Mouse (Mus musculus) adrenal gland (tissue): ENCODE data around the gene Zfp300.

ENCODE experiments used
- intact Hi-C: fragments of 180-260 bp; cut with DNase I; formaldehyde crosslinking; loops from one replicate; pipeline ENCODE4 v1.15.1; 2025
- long read RNA-seq, 2 experiments: library from polyadenylated mRNA; unstranded; transcript quantifications; one replicate each; pipeline ENCODE4 v2.0.0; 2020; ENCODE audit warnings: borderline replicate concordance in 1 of 2; ENCODE audit not compliant: insufficient replicate concordance in 1 of 2

The Zfp300 gene
- long read RNA-seq, experiment 1, partial matches to known transcripts = 0 of 1 reads
- long read RNA-seq, experiment 1, other reads (novel, unspliced or antisense) = 1 of 1 reads
- long read RNA-seq, experiment 2, partial matches to known transcripts = 2 of 3 reads
- long read RNA-seq, experiment 2, other reads (novel, unspliced or antisense) = 1 of 3 reads

DNA sequence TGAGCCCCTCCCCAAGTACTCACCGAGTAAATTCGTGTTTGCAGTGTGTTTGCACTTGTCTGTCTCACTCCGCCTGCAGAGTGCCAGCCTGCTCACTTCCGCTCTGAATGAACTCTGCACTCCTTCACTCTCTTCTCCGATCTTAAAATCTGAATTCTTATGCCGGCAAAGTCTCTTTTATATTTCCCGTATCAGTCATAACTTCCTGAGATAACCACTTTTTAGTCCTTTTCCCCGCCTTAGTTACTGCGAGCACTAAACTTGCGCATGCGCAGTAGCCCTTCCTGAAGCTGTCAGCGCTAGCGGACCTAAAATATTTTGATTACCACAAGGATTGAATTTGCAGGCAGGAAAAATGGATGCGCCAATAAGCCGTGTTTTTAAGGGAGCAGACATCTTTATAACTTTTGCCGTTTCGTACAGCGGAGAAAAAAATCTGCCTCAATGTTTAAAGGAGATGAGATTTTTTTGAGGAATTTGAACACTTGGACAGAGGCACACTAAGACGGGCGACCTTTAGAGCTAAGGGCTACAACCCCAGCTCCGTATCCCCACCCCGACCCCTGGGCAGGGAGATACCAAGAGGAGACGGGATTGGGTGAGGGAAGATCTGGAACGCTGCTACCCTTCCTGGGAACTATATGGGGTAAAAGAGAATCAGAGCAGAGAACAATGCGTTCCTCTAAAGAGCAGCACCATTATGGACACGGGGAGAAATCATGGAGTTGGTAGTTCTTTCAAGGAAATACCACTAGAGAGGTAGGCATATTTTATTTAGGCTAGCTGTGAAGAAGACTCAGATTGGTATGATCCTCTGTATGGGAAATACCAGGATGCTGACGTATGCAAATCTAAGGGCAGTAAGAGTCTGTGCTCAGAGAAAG is at the start of gene Zfp300:
Zfp300 (minus strand) TSS at position 545 of the 884 bp plus-strand sequence.
- intact Hi-C loops = no loop called here

DNA sequence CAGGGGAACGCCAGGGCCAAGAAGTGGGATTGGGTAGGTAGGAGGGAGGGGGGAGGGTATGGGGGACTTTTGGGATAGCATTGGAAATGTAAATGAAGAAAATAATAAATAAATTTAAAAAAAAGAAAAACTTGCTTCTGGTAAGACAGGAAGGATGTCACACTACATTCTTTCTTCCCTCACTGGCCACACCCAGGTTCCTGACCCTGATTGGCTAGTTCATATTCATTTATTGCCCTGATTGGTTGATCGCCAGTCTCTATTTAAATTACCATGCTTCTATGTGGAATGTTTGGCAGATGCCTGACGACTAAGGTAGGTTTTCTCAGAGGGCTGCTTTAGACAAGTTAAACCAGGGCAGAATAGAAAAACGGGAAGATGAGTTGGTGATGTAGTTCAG is 26.2 kb upstream of the Zfp300 start, which contains the start of gene Ssxa1:
Ssxa1 (plus strand) TSS at position 301 of the 400 bp plus-strand sequence.
- intact Hi-C loops = no loop called here

DNA sequence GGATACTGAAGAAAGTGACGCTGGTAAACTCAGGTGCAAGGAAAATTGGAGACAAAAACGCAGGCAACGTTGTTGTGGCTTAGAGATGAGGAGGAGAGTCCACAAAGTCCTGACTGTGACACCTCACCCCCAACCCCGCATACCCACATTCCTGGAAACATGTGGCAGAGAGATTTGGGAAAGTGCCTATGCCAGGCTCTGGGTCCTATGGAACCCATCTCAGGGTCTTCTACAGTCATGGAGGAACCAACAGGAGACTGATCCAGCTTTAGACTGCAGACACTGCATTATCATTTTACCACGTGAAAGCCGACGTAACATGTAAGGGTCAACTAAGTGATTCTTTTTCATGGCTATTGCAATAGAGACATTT is 526 bp upstream of the Zfp300 start:
- intact Hi-C loops = no loop called here

DNA sequence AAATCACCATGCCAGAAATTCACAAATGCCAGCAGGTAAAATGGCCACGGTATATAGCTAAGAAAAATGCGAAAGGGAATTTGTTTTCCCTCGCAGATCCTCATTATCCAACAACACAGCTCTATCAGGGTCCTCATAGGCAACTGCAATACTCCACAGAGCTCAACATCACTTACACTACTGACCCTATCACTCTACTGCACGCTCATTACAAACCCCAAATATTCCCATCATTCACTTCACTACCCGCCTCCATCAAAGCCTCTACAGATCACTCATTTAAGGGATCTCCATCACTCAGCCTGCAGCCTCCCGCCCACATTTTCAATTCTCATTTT is 713 bp downstream of the Zfp300 start:
- intact Hi-C loops = no loop called here

DNA sequence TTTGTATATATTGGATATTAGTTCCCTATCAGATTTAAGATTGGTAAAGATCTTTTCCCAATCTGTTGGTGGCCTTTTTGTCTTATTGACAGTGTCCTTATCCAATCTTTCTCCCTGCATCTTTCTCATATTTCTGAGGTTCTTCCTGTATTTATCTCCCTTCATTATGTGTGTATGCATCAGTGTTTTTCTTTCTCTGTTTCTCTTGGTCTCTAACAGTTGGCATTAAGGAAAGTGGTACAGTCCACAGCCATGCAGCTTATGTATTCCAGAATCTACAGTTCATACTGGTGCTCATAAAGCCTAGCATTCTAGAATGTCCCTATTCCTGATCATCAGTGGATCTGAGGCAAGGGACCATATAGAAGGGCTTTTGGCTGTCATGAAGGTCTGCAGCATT is 21.2 kb downstream of the Zfp300 start, which contains the start of gene Spaca5:
Spaca5 (plus strand) TSS at position 301 of the 400 bp plus-strand sequence.
- intact Hi-C loops = no loop called here

DNA sequence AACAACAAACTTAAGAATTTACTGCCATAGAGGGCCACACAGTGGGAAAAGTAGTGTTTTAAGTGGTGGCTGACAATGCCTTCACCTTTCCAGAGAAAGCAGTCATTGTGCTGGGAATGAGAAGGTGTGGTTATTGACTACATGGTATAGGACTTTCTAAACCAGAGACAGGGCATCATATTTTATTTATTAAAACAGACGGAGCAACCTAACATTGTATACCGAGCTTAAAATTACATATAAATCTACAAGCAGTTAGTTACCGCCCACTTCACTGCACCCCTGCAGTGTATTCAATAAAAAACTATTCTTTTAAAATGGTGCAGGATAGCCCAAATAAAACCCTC is 26.8 kb downstream of the Zfp300 start:
- intact Hi-C loops = no loop called here

DNA sequence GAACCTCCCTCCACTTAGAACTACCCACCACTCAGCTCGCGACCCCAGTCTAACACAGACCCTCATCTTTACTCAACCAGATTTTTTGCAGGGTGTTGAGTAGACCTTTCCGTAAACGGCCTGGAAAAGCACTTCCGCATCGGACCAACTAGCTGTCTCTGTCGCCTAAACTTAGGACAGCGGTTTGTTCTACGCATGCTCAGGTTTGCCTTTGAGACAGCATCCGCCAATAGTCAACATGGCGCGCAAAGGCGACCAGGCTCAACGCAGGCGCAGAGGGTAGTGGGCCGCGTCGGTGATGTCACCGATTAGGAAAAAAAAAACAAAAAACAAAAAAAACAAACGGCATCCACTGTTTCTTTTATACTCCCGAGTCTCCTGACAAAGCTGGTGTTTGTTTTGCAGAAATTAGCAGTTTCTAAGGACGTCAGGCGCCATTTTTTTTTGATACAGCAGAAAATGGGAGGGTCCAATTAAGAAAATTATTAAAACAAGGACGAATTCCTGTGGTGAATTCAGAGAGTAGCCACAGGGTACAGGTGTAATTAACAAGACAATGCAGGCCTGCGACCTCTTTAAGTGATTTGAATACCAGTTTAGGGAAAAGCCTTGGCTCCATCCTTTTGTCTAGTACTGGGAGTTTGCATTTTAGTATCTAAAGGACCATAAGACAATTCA is 27.3 kb downstream of the Zfp300 start, which contains the start of gene Zfp182:
Zfp182 (minus strand) TSS at position 451 of the 678 bp plus-strand sequence.
- intact Hi-C loops = no loop called here

DNA sequence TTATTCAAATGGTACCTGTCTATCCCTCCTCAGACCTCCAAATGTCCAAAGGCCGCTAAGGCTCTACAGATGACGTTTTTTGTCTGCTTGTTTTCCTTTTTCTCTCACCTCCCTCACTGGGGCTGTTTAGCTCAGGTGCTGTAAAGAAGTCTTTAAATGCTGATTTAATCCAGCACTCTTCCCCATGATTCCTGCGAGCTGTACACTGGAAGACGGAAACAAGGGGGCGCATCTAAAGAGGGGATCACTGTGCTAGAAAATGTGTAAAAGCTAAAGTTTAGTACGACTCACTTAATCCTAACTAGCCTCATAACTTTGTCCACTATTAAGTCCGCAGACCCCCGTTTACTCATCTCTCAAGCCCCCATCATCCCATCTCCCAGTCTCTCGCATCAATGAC is 27.9 kb downstream of the Zfp300 start:
- intact Hi-C loops = no loop called here
